Mouse (Mus musculus) heart, postnatal 0 days (tissue): ENCODE data around the gene Ppp1r13l. TPM values are rescaled to one million over a fixed set of nuclear protein-coding genes. Genes with fewer than 3 reads are reported as not detected.

ENCODE experiments used
- ATAC-seq: fragments of 200-750 bp; cut with Nextera tagmentation; 2 replicates; pipeline ENCODE4 v1.8.0; 2017; ENCODE audit warnings: low read depth, moderate number of reproducible peaks, moderate library complexity; ENCODE audit not compliant: insufficient read depth
- DNase-seq: peaks from one replicate; pipeline ENCODE4 v3.0.0-alpha.2; 2016; ENCODE audit warnings: low spot score
- H3K27ac ChIP-seq: fragments of 300-500 bp; sonication (generic); 2 replicates; pipeline ENCODE4 v1.5.1; 2014; ENCODE audit warnings: low read depth, mild to moderate bottlenecking
- H3K27me3 ChIP-seq: fragments of 300-500 bp; sonication (generic); 2 replicates; pipeline ENCODE4 v1.6.1; 2014; ENCODE audit warnings: low read length, mixed read lengths; ENCODE audit not compliant: control insufficient read depth, insufficient read depth
- H3K36me3 ChIP-seq: fragments of 300-500 bp; sonication (generic); replicated peaks from 2 replicates; pipeline ENCODE4 v1.6.1; 2014; ENCODE audit warnings: low read length, mixed read lengths; ENCODE audit not compliant: control insufficient read depth, insufficient read depth
- H3K4me1 ChIP-seq: fragments of 300-500 bp; sonication (generic); 2 replicates; pipeline ENCODE4 v1.6.1; 2014; ENCODE audit warnings: antibody characterized with exemption; ENCODE audit not compliant: control insufficient read depth, insufficient read depth
- H3K4me2 ChIP-seq: fragments of 300-500 bp; sonication (generic); 2 replicates; pipeline ENCODE4 v1.6.1; 2014; ENCODE audit warnings: low read depth, mild to moderate bottlenecking, low read length, moderate library complexity
- H3K4me3 ChIP-seq: fragments of 300-500 bp; sonication (generic); 2 replicates; pipeline ENCODE4 v1.5.1; 2014; ENCODE audit warnings: low read depth, low read length
- H3K9ac ChIP-seq: fragments of 300-500 bp; sonication (generic); replicated peaks from 2 replicates; pipeline ENCODE4 v1.6.1; 2014; ENCODE audit warnings: low read depth, low read length, mixed read lengths
- H3K9me3 ChIP-seq: fragments of 300-500 bp; sonication (generic); replicated peaks from 2 replicates; pipeline ENCODE4 v1.6.1; 2016; ENCODE audit warnings: low read length; ENCODE audit not compliant: control insufficient read depth
- CTCF ChIP-seq: IDR thresholded peaks from 2 replicates; pipeline ENCODE4 v1.5.1; 2016; ENCODE audit warnings: antibody characterized with exemption, control low read depth, low read depth
- EP300 ChIP-seq: IDR thresholded peaks from 2 replicates; pipeline ENCODE4 v1.6.1; 2016; ENCODE audit warnings: antibody characterized with exemption, low read depth
- WGBS: fragments of 180-500 bp; shearing (Covaris S2); extraction: QIAGEN DNeasy Blood & Tissue Kit; methylation state at CpG from one replicate; pipeline ENCODE4 v1.1.7; 2014; 5-methylcytosine and 5-hydroxymethylcytosine counted together
- polyA plus RNA-seq: library from polyadenylated mRNA; unstranded; fragments of >200 nt; fragmentation: Nextera tagmentation; extraction: Ambion mirVana; gene quantifications from 2 replicates; pipeline ENCODE4 v1.2.1, GENCODE M21; 2015
- total RNA-seq: library from RNA; depleted of rRNA; stranded (reverse); fragments of >200 nt; gene quantifications from 2 replicates; pipeline ENCODE4 v1.2.3, GENCODE M21; 2014; ENCODE audit warnings: low replicate concordance

The Ppp1r13l gene
- total and polyA plus RNA-seq, 2 experiments from 2014 or later, result 11.8 to 12.0 TPM

DNA sequence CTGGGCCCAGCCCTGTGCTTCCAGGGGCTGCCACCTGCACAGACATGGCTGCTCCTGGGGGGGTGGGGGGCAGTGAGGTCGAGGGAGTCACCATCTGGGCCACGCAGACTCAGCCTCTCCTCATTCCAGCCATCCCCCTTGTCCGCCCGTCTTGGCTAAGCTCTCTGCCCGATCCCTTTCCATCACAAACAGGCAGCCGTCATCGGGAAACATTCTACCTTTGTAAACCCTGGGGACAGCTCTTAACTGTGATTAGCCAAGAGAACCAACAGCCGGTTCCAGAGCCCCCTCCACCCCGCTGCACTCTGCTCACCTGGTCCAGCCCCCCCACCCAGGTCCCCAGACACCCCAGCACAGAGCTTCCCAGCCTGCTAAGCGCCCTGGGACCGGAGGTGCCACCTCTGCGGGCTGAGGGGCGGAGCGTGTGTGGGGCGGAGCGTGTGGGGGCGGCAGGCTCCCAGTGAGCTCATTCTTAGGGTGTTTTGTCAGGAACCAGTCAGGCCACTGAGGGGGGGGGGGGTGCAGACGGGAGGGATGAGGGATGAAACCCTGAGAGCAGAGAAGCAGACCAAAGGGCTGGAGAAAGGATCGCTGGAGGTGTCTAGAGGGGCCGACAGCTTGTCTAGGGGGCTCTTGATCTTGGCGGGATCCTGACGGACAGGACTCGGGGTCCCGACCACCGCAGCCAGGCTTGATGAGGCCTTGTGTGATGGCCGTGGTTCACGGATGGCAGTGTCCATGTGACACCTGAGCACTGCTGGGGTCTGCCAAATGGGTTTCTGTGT, 40.1 kb downstream of the Ppp1r13l start:
- H3K27me3 ChIP-seq, result peaks cover 33% of the 10 kb centered on the region
- H3K9me3 ChIP-seq, result peaks cover 5% of the 10 kb centered on the region; the same call in 1 of the 2 replicates
- no peak overlapping the region; the same call in 1 of the 2 replicates for H3K9ac ChIP-seq
- 2% methylated on average over 26 of the region's 27 CpGs for WGBS
- ATAC-seq (0 out of 2 replicates have a peak, but pooled peaks have one; percentile 44), DNase-seq (peak; percentile 25)
- peak overlapping the region; percentile 31 for H3K4me3 ChIP-seq
- H3K4me2 ChIP-seq, result peak overlapping the region; percentile 59
- H3K27ac ChIP-seq, result no peak overlapping the region
- H3K36me3 ChIP-seq, result peaks cover 7% of the 10 kb centered on the region
- TF ChIP-seq EP300 (no peak), CTCF (no peak)
- H3K4me1 ChIP-seq, result 0 out of 2 replicates have a peak, but pooled peaks cover 5% of the 10 kb centered on the region

DNA sequence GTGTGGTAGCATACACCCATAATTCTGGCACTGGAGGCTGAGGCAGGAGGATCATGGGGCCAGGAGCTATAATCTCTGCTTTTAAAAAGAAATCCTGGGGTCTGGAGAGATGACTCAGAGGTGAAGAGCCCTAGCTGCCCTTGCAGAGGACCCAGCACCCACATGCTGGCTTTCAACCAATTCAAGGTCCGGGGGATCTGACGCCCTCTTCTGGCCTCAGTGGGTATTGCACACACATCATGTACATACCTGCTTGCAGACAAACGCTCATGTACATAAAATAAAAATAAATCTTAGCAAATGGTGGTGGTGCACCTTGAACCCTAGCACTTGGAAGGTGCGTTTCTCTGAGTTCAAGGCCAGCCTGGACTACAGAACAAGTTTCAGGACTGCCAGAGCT, 41.4 kb downstream of the Ppp1r13l start:
- TF ChIP-seq EP300, result no peak
- no peak for TF ChIP-seq CTCF
- DNase-seq, result no peak
- WGBS, result 81% methylated on average over 4 of the region's 4 CpGs
- H3K4me1 ChIP-seq, result 0 out of 2 replicates have a peak, but pooled peaks cover 5% of the 10 kb centered on the region
- H3K9me3 ChIP-seq, result peaks cover 5% of the 10 kb centered on the region; the same call in 1 of the 2 replicates
- no peak overlapping the region for H3K4me2 ChIP-seq
- peaks cover 38% of the 10 kb centered on the region for H3K27me3 ChIP-seq
- H3K9ac ChIP-seq, result no peak overlapping the region
- H3K4me3 ChIP-seq, result no peak overlapping the region
- no peaks in the 10 kb centered on the region for H3K36me3 ChIP-seq
- ATAC-seq, result no peak
- no peak overlapping the region for H3K27ac ChIP-seq

DNA sequence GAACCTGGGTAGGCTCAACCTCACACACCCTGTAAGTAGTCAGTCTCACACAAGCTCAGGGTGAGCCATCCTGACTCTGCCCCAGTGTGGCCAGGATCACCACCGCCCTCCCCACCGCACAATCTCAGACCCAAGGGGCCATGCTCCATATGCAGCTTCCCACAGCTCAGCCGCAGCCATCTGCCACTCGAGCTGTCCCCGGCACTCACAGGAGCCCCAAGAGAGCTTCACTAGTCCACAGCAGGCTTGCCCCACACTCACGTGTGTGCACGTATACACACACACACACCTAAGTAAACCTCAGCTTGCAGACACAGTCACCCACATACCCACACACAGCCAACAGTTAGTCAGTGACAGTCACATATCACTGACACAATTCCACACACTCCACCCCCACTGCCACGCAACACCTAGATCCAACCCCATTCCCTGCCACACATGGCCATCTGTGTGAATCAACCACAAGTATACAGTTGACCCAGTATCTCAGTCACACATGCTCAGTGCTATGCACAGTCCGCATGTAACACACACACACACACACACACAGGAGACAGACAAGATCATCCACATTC, 43.1 kb downstream of the Ppp1r13l start:
- ATAC-seq (no peak), DNase-seq (no peak)
- Histone ChIP-seq H3K27ac (no peak overlapping the region), H3K27me3 (peaks cover 38% of the 10 kb centered on the region), H3K9ac (no peak overlapping the region), H3K9me3 (peaks cover 5% of the 10 kb centered on the region; the same call in 1 of the 2 replicates), H3K4me1 (0 out of 2 replicates have a peak, but pooled peaks cover 5% of the 10 kb centered on the region), H3K36me3 (no peaks in the 10 kb centered on the region), H3K4me2 (no peak overlapping the region), H3K4me3 (no peak overlapping the region)
- no peak for TF ChIP-seq EP300
- TF ChIP-seq CTCF, result no peak
- WGBS, result 81% methylated on average over 9 of the region's 9 CpGs

DNA sequence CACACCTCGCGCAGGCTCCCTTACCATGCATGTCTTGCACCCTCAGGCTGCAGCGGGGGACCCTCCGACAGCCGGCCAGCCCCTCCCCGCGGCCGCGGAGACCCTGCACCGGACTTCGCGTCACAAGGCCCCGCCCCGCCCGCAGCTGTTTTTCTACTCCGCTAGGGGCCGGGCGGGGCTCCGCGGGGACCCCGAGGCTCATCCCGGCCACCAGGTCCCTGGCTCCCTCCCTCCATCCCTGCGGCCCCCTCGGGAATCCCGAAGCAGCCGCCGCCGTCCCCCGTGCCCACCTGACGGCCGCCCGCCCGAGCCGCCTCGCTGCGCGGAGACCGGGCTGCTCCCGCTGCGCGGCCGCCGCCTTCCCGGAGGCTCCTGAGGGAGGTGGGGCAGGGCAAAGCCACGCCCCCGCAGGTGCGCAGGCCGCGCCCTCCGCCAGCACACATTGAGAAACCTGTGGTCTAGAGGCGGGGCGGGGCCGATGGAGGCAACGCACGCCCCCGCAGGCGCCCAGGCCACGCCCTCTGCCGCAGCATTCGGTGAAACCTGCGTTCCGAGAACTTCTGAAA, 44.3 kb downstream of the Ppp1r13l start, which contains the start of gene Klc3:
Gene Klc3, minus strand, starts transcription at position 374 of the 566 bp plus-strand sequence.
- no peaks in the 10 kb centered on the region for H3K36me3 ChIP-seq
- H3K4me3 ChIP-seq, result peak within 1 kb of the TSS; percentile 64
- no peak within 1 kb of the TSS for H3K27ac ChIP-seq
- ATAC-seq (no peak), DNase-seq (no peak)
- under 1% methylated on average over 60 of the region's 62 CpGs for WGBS
- peak within 1 kb of the TSS; percentile 53 for H3K9ac ChIP-seq
- H3K9me3 ChIP-seq, result peaks cover 5% of the 10 kb centered on the region; the same call in 1 of the 2 replicates
- H3K4me1 ChIP-seq, result 0 out of 2 replicates have a peak, but pooled peaks cover 5% of the 10 kb centered on the region
- H3K27me3 ChIP-seq, result peaks cover 38% of the 10 kb centered on the region
- H3K4me2 ChIP-seq, result peak within 1 kb of the TSS; percentile 96
- no peak for TF ChIP-seq EP300
- TF ChIP-seq CTCF, result no peak

DNA sequence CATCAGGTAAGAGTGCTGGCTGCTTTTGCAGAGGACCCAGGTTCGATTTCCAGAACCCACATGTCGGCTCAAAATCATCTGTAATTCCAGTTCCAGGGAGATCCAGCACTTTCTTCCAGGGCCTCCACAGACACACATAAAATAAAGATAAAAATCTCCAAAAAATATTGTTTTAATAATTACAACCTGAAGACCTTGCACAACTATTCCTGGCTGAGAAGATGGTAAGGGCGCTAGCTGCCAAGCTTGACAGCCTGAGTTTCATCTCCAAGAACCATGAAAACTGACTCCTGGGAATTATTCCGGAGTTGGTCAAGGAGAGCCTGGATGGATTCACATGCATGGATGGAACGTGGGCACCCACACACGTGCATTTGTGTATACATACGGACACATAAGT, 44.9 kb downstream of the Ppp1r13l start, which contains the start of gene Ckm:
Gene Ckm, plus strand, starts transcription at position 301 of the 400 bp plus-strand sequence.
- H3K36me3 ChIP-seq, result no peaks in the 10 kb centered on the region
- ATAC-seq, result no peak
- WGBS, result 54% methylated on average over 7 of the region's 7 CpGs
- peak within 1 kb of the TSS; percentile 53 for H3K9ac ChIP-seq
- peak within 1 kb of the TSS; percentile 64 for H3K4me3 ChIP-seq
- H3K27ac ChIP-seq, result no peak within 1 kb of the TSS
- TF ChIP-seq EP300 (no peak), CTCF (no peak)
- H3K27me3 ChIP-seq, result peaks cover 34% of the 10 kb centered on the region
- no peak for DNase-seq
- H3K4me1 ChIP-seq, result 0 out of 2 replicates have a peak, but pooled peaks cover 5% of the 10 kb centered on the region
- peak within 1 kb of the TSS; percentile 96 for H3K4me2 ChIP-seq
- peaks cover 5% of the 10 kb centered on the region; the same call in 1 of the 2 replicates for H3K9me3 ChIP-seq
